Mouse (Mus musculus) thymus, adult 2 months (tissue): ENCODE measurements around the gene Rpp21. TPM values are rescaled to one million over a fixed set of nuclear protein-coding genes. Genes with fewer than 3 reads are reported as not detected.

Experiments
- DNase-seq: peaks from one replicate; pipeline ENCODE4 v3.0.0; 2021
- H3K27ac ChIP-seq: fragments of 200-500 bp; 2 replicates; pipeline ENCODE4 v1.5.1; 2012; ENCODE audit warnings: low read length, control low read depth; ENCODE audit not compliant: control insufficient read depth, insufficient read depth
- H3K27me3 ChIP-seq: fragments of 200-500 bp; 2 replicates; pipeline ENCODE4 v1.6.1; 2012; ENCODE audit warnings: mild to moderate bottlenecking, low read length, moderate library complexity, mixed read lengths; ENCODE audit not compliant: control insufficient read depth, insufficient read depth
- H3K36me3 ChIP-seq: fragments of 200-500 bp; 2 replicates; pipeline ENCODE4 v1.6.1; 2012; ENCODE audit warnings: mild to moderate bottlenecking, low read length, moderate library complexity; ENCODE audit not compliant: control insufficient read depth, insufficient read depth
- H3K4me1 ChIP-seq: fragments of 200-500 bp; replicated peaks from 2 replicates; pipeline ENCODE4 v1.6.1; 2012; ENCODE audit warnings: low read length; ENCODE audit not compliant: control insufficient read depth, insufficient read depth
- H3K4me3 ChIP-seq: fragments of 200-500 bp; 2 replicates; pipeline ENCODE4 v1.5.1; 2012; ENCODE audit warnings: mild to moderate bottlenecking, low read length, control low read depth, moderate library complexity; ENCODE audit not compliant: control insufficient read depth, insufficient read depth
- CTCF ChIP-seq: fragments of 200-500 bp; IDR thresholded peaks from 2 replicates; pipeline ENCODE4 v1.5.1; 2012; ENCODE audit warnings: mild to moderate bottlenecking, control low read depth, low read length, moderate library complexity, borderline replicate concordance; ENCODE audit not compliant: control insufficient read depth, poor library complexity, insufficient read depth; ENCODE audit errors: extremely low read depth
- POLR2A ChIP-seq: fragments of 200-500 bp; IDR thresholded peaks from 2 replicates; pipeline ENCODE4 v1.6.1; 2012; ENCODE audit warnings: mild to moderate bottlenecking, low read length, control low read depth, moderate library complexity; ENCODE audit not compliant: control insufficient read depth, poor library complexity, insufficient read depth; ENCODE audit errors: extremely low read depth
- WGBS: fragments of 180-500 bp; shearing (Covaris S2); methylation state at CpG from one replicate; pipeline ENCODE4 v1.1.7; 2018; 5-methylcytosine and 5-hydroxymethylcytosine counted together
- polyA plus RNA-seq: library from polyadenylated mRNA; depleted of rRNA; stranded (reverse); fragments of >200 nt; gene quantifications from 2 replicates; pipeline ENCODE4 v1.2.3, GENCODE M21; 2012; rRNA removed

Gene Rpp21
- polyA plus RNA-seq, result 124 and 160 TPM in 2 replicates

DNA sequence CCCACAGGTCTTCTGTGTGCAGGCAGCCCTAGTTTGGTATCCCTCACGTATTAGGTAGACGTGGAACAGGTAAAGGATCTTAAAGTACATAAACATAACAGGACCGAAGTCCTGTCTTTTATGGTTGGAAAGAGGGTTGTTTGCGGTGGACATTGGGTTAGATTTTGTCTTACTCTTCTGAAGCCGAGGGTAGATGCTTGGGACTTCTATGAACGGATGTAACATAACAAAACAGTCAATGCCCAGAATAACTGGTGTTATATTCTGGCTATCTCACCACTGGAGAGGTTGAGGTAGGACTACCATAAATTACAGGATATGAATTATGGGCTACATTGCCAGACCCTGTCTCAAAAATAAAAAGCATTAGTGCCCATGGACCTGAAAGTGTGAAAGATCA, at the start of gene Rpp21:
Gene Rpp21 (minus strand): TSS at position 101 of the 400 bp plus-strand sequence.
- no peaks in the 10 kb centered on the region for H3K27me3 ChIP-seq
- peaks cover 28% of the 10 kb centered on the region for H3K36me3 ChIP-seq
- 46% methylated on average over 6 of the region's 6 CpGs for WGBS
- H3K27ac ChIP-seq, result peak within 1 kb of the TSS; percentile 62
- H3K4me3 ChIP-seq, result peak within 1 kb of the TSS; percentile 95
- peaks cover 8% of the 10 kb centered on the region for H3K4me1 ChIP-seq
- DNase-seq, result no peak
- no peak for TF ChIP-seq CTCF
- no peak for TF ChIP-seq POLR2A

DNA sequence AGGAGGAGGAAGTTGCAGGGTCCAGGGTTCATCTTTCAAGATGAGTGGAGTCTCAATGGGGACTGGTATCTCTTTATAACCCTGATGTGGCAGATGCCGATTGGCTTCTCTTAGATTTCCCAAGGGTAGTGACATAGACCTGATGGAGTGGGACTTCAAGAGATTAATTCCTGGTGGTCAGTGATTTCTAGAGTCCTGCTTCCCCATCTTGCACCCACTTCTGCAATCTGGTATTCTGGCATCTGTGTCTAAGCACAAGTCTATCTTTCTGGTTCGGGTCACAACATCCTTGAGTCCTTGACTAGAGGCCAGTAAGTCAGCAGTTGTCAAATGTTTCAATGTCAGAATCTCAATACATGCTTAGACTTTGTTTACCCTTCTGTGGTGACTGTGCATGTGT, 28.5 kb upstream of the Rpp21 start, which contains the start of gene H2-M10.2:
Gene H2-M10.2 (minus strand): TSS at position 101 of the 400 bp plus-strand sequence.
- WGBS, result 75% methylated on average over 2 of the region's 2 CpGs
- no peak for TF ChIP-seq POLR2A
- TF ChIP-seq CTCF, result no peak
- no peaks in the 10 kb centered on the region for H3K36me3 ChIP-seq

DNA sequence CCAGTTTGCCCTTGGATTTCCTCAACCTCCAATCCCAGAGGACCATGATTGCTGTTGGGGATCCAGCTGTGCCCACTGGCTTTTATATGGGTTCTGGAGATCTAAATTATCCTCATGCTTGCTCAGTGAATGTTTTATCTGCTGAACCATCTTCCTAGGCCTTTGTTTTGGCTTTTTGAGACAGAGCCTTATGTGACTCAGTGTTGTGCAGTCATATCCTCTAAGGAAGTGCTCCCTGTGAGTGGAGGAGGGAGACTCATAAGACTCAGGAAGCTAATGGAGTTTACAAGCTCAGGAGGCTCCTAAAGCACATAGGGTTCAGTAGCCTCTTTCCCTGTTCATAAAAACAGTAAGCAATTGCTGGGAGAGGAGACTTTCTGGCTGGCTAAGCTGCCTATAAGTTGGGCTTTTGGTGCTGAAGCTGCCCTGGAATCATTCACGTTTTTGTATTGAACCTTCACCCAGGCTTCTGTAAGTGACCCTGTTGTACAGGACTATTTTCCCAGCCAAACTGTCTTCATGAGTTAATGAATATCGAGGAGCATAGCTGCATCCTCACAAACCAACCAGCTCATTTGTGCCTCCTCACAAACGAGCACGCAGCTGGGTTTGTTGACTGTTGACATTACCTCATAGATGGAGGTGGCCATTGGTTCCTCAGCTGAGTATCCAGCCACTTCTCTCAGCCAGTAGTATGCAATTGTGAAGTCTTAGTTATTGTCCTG, 23.8 kb upstream of the Rpp21 start:
- DNase-seq, result no peak
- Histone ChIP-seq H3K27ac (no peak overlapping the region), H3K36me3 (peaks cover 15% of the 10 kb centered on the region), H3K27me3 (no peaks in the 10 kb centered on the region), H3K4me3 (no peak overlapping the region), H3K4me1 (no peaks in the 10 kb centered on the region)
- 96% methylated on average over 4 of the region's 4 CpGs for WGBS
- TF ChIP-seq POLR2A, result no peak
- TF ChIP-seq CTCF, result no peak

More for the DNA sequence above, 28.5 kb upstream of the Rpp21 start, which contains the start of gene H2-M10.2:
- no peak within 1 kb of the TSS for H3K27ac ChIP-seq
- H3K4me3 ChIP-seq, result no peak within 1 kb of the TSS
- H3K4me1 ChIP-seq, result no peaks in the 10 kb centered on the region
- no peaks in the 10 kb centered on the region for H3K27me3 ChIP-seq
- DNase-seq, result no peak

DNA sequence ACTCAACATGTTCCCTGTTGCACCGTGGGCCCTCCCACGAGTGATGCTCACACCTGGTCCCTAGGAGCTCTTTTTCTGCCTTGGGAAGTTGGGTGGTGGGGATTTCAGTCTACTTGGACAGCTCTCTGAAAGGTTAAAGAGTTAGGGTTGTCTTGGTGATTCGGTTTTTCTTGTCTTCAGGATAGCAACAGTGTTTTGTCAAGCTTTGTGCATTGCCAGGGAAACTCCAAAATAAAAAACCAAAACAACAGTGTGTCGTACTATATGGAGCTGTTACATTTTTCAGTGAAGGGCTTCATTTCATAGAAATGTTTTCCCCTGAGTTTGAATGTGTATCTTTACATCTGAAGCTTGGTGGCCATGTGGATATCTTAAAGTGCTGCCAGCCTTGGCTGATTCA, 16.9 kb upstream of the Rpp21 start:
- 83% methylated on average over 4 of the region's 4 CpGs for WGBS
- Histone ChIP-seq H3K27ac (peak overlapping the region; percentile 67; the same call in 1 of the 2 replicates), H3K36me3 (peaks cover 13% of the 10 kb centered on the region), H3K4me1 (peaks cover 29% of the 10 kb centered on the region), H3K27me3 (no peaks in the 10 kb centered on the region), H3K4me3 (no peak overlapping the region)
- DNase-seq, result no peak
- TF ChIP-seq POLR2A, result no peak
- no peak for TF ChIP-seq CTCF

DNA sequence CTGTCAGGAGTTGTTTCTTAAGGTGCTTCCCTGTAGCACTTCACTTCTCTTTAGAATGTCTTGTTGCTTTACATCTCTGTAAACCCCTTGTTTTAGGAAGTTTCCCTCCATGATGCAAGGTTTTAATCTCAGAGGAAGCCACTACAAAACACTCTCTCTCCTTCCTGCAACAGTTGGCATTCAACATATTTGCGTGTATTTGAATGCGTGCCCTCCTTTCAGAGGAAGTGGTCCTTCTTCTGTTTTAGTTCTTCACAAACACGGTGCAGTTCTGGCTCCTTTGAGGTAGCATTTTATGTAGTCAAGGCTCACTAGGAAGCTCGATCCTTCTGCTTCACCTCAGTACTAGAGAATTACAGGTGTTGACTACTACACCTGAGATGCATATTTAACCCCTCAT, 15.9 kb upstream of the Rpp21 start:
- peak; percentile 33 for DNase-seq
- no peaks in the 10 kb centered on the region for H3K27me3 ChIP-seq
- TF ChIP-seq CTCF (no peak), POLR2A (no peak)
- peaks cover 29% of the 10 kb centered on the region for H3K4me1 ChIP-seq
- H3K27ac ChIP-seq, result peak overlapping the region; percentile 90
- 5% methylated on average over 4 of the region's 4 CpGs for WGBS
- H3K4me3 ChIP-seq, result 0 out of 2 replicates have a peak overlapping the region, but pooled peaks have one; percentile 1
- H3K36me3 ChIP-seq, result peaks cover 13% of the 10 kb centered on the region

DNA sequence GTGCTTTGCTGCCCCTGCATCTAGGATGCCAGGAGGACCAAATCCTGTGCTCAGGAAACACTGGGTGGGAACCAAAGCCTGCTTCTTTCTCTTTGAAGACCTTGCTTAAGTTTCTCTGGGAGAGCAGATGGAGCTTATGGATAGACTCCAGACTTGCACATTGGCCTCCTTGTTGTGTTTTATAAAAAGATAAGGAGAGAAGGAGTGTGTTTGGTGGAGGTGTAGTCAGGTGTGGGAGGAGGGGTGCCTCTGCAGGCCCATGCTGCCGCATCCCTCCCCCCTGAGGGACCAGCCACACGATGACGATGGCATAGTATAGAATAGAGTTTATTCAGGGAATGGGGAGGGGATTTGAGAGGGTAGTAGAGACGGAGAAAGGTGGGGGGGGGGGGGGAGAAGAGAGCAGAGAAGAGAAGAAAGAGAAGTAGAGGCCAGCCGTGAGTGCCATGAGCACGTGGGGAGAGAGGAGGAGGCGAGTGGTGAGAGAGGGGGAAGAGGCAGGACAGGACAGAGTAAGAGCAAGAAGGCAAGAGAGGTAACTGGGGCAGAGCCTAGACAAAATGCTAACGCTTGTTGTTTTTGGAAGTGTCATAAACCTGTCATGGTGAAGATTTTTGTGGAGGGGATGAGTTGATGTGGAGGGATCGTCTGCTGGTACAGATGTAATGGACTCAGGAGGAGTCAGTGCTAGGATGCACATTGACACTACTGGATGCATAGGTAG, 14.9 kb upstream of the Rpp21 start:
- no peaks in the 10 kb centered on the region for H3K27me3 ChIP-seq
- TF ChIP-seq POLR2A (no peak), CTCF (no peak)
- 0 out of 2 replicates have a peak overlapping the region, but pooled peaks have one; percentile 8 for H3K4me3 ChIP-seq
- DNase-seq, result no peak
- H3K36me3 ChIP-seq, result peaks cover 13% of the 10 kb centered on the region
- H3K27ac ChIP-seq, result peak overlapping the region; percentile 90
- 82% methylated on average over 9 of the region's 9 CpGs for WGBS
- H3K4me1 ChIP-seq, result peaks cover 29% of the 10 kb centered on the region
